Mouse (Mus musculus) fibroblast of lung, adult 2 months (primary cell): ENCODE results near the gene Lgals7.
"Not testable (repeated sequence)": the region's sequence is repeated elsewhere in the genome, so short reads cannot be mapped to it uniquely, and the experiment has no call there.

Source experiments
- DNase-seq: peaks from one replicate; pipeline ENCODE4 v3.0.0-alpha.2; 2011; ENCODE audit warnings: low read depth

The Lgals7 gene

DNA sequence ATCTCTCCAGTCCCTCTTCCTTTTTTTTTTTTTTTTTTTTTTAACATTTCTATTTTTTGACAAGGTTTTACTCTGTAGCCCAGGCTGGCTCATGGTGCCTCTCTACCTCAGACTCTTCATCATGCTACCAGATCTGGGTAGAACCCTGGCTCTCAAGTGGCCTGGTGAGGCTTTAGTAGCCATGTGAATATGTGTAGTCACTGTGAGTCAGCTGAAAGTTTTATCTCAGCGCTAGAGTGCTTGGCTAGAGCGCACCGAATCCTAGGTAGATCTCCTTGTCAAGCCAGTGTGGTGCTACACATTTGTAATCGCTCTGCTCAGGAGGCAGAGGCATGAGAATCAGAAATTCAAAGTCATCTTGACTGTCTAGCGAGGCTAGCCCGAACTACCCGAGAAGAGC, 13.5 kb downstream of the Lgals7 start:
- DNase-seq = no peak

DNA sequence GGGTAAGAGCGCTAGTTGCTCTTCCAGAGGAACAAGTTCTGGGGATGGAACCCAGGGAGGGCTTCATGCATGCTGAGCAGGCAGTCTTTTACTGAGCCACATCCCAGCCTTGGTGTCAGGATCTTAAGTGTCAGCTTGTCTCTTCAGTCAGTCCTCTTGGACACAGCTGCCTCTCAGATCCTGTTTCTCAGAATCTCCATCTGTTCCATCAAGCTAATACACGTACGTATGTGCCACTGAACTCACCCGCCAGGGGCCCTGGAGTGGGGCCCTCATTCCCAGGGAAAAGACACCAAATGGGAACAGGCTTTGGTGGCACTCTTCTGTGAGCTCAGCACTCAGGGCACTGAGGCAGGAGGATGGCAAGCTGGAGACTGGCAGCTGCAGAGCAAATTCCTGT, 14.2 kb downstream of the Lgals7 start:
- DNase-seq = no peak

DNA sequence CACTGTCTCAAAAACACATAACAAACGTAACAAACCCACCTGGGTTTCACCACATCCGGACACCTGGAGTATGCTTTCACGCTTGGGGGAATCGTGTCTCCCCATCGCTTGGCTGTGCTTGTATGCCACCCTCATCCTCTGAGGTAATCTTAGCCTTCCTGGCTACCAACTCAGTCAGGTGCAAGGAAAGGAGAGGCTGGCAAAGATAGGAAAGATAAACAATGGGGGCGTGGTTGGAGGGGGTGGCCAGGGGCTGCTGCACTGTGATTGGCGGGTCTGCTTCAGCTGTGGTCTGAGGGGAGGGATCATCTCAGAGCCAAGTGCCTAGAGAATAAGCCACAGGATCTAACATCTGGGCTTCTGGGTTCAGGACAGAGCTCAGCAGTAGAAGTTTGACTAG, 16.0 kb downstream of the Lgals7 start:
- DNase-seq = no peak

DNA sequence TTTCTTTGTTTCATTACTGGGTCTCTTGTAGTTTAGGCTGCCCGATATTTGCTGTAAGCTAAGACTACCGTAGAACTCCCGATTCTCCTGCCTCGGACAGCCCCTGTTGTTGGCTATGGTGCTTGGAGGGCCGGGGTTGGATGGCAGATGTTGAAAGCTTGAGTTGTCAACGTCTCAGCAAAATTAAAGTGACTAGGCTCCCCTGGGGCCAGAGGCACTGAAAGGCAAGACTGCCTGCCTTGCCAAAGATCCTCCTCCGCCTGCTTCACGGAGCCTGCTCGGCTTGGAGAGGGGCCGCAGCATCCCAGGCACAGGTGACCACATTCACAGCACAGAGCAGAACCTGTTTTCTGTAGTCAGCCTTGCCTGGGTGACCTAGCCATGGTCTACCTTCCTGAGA, 16.9 kb downstream of the Lgals7 start:
- no peak for DNase-seq

DNA sequence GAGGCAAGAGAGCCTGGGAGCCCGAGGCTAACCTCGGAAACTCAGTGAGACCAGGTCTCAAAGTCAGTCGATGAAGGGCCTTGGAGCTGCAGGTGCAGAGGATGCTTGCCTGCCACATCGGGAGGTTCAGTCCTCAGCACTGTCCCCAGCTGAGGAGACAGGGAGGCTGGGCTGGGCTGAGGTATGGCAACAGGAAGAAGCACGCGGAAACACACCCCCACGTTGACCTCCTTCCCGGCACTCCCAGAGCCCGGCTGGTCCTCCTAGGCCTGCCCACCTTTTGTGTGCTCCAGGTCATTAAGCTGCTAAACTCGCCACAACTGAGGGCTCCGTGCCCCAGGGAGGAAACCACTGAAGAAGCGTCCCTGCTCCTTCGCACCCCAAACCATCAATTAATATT, 17.5 kb downstream of the Lgals7 start, which contains the start of gene Capn12:
Gene Capn12 (plus strand): TSS at position 224 of the 400 bp plus-strand sequence.
- DNase-seq = no peak

DNA sequence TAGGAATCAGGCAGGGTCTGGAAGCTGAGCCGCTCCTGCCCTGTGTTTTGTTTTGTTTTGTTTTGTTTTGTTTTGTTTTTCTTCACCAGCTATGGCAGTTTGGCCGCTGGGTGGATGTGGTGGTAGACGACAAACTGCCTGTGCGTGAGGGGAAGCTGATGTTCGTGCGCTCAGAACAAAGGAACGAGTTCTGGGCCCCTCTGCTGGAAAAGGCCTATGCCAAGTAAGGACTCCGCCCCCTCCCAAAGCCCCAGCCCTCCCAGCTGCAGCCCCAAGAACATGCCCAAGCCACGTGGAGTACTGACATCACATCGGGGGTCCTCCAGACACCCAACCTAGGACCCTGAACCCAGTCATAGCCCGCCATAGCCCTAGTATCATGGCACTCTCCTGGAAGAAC, 19.4 kb downstream of the Lgals7 start:
- no peak for DNase-seq

DNA sequence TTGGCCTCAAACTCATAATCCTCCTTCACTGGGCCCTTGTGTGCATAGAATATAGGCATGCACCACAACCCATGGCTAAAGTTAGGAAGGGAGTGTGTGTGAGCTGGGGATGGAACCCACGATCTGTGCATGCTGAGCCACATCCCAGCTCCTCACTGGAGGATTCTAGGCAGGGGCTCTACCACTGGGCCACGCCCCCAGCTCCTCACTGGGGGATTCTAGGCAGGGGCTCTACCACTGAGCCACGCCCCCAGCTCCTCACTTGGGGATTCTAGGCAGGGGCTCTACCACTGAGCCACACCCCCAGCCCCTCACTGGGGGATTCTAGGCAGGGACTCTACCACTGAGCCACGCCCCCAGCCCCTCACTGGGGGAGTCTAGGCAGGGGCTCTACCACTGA, 20.1 kb downstream of the Lgals7 start:
- DNase-seq = not testable (repeated sequence)

DNA sequence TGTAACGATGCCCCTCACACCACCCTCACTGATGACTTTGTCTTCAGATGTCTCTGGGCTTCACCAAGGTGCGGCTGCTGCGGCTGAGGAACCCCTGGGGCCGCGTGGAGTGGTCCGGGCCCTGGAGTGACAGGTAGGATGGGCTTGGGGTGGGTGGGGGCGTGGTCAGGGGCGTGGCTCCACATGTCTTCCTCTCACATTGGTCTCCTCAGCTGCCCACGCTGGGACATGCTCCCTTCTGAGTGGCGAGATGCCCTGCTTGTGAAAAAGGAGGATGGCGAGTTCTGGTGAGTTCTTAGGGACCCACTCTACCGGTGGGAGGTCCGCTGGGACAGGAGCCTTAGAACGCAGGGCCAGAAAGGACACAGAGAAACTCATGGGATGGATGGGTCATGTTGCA, 22.8 kb downstream of the Lgals7 start:
- DNase-seq = no peak

DNA sequence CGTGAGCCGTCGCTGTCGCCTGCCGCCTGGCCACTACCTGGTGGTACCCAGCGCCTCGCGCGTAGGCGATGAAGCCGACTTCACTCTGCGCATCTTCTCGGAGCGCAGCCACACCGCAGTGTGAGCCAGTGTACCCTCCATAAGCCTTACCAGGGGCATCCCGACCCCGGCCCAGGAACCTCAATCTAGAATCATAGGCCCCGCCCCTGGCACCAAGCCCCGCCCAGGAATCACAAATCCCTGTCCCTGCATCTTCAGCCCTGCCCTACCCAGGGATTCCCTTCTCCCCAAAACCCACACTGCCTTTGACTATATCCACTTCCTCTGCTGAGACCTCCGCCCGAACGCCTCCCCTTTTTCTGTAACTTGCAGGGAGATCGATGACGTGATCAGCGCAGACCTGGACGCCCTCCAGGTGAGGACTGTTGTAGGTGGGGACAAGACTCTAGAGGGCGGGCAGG, 25.1 kb downstream of the Lgals7 start:
- no peak for DNase-seq

DNA sequence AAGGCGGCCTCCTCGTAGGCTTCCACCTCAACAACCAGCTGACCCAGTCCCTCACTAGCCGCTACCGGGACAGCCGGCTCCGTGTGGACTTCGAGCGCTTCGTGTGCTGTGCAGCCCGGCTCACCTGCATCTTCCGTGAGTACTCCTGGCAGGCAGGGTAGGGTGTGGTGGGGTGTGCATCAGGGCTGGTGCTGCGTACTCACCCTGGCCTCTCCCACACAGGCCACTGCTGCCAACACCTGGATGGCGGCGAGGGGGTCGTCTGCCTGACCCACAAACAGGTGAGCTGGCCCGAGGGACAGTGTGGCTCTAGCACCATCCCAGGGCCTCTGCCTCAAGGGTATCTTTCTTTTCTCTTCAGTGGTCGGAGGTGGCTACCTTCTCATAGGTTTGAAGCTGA, 28.9 kb downstream of the Lgals7 start:
- no peak for DNase-seq

DNA sequence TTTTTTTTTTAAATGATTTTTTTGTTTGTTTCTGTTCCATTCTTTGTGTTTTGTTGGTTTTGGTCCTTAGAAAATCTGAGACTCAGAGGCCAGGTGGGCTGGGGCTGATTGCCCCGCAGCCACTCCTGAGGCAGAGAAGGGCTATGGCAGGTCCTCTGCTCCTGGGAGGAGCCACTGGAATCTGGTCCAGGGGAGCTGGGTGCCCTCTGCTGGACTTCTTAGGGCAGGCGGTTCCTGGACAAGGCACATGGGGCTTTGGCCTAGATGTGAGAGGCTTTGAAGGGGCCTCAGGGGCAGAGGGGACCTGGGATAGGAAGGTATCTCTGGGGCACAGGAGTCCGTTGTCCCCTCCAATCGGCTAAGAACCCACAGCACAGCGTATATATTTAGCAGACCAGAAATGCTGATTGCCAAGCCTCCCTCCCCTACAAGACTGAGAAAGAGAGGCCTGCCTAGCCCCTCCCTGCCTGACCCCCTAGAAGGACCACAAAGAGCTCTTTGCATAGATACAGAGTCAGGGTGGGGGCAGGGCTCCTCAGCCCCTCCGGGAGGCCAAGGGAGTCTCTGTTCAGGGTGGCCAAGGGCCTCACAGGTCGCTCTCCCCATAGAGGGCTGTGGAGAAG, 30.1 kb downstream of the Lgals7 start:
- no peak for DNase-seq

DNA sequence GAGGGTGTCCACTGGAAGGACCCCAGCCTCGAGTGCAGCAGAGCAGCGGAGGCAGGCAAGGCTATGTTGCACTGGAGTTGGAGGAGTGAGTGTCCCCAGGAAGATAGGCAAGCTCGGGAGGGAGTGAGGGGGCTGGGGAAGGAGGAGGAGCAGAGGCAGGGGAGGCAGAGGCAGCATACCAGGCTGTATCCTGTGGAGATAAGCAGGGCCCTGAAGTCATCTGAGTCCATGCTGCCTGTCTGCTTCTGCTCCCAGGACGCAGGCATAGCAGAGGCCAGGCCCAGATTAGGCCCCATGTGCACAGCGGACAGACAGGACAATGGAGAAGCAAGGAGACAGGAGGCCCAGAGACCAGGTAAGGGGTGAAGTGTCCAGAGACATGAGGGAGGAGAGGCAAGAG, 31.3 kb downstream of the Lgals7 start:
- DNase-seq = no peak

DNA sequence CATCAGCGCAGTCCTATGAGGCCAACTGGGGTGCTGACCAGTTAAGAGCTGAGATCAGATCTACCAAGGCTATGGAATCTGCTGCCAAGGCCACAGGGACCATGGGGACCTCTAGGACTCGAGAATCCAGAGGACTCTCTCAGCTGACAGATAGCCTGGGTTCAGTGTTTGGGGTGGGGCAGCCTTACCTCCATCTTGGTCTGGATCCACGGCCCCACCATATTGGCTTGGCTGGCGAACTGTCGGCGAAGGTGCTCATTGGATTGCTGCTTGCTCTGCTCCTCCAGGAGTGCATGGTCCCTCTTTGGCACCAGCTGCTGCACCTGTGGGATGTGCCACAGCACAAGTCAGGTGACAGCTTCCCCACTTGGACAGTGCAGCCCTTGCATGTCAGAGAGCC, 34.0 kb downstream of the Lgals7 start:
- no peak for DNase-seq

DNA sequence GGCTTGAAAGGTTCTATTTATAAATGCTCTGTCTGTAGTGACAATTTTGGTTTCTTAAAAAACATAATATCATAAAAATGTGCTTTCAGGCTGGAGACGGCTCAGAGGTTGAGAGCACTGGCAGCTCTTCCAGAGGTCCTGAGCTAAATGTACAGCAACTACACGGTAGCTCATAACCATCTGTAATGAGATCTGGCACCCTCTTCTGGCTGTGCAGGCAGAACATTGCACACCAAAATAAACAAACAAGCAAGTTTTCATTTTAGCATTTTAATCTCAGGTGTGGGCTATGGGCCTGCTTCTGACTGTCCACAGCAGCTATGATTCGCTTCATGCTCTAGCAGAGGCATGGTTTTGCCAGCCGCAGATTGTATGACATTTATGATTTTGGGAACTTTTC, 36.3 kb downstream of the Lgals7 start:
- no peak for DNase-seq

DNA sequence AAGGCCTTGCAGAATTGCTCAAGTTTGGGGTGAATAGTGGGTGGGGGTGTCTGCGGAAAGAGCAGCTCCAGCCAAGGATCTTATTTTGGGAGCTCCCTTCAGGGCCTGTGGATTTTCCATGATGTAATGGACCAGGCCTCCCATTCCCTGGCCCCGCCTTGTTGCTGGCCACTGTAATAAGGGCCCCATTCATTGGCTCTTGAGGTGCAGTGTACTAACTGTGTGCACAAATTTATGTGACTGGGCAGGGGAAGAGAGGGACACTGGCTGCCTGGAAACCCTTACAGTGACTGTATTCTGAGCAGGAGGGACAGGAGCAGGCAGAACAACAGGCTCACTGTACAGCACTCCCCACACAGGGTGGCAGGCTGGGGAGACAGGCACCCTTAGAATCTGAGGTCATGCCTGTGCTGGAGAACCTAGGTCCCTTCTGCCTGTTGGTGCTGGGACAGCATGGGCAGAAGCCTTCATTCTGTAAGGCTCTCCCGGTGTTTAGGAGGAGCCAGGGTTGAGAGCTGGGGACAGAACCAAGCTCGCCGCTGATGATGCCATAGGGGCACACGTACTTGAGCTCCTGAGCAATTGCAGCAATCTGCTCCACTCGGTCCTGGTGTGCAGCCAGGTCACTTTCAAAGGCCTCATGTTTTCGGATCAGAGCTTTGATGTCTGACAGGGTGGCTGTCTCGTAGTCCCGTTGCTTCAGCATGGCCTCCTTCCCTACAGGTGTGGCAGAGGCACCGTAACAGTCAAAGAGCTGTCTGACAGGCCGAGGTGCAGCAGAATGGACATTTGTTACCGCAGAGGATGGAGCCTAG, 37.9 kb downstream of the Lgals7 start:
- peak; percentile 86 for DNase-seq

DNA sequence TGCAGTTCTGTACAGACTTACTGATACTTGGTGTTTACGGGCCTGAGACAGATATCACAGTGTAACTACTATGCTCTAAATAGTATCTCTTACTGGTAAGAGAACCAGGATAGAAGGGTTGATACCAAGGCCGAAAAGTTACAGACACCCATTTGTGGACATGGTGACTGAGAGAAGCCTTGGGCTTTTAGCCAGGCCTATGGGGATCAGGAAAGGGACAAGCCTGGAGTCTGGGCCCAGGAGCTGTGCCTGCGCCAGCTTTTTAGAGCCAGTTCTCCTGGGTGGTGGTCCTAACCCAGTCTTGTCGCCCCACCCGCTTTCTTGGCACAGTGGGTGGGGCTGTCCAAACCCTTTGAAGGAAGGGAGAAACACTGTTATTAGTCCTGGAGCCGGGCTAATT, 38.5 kb downstream of the Lgals7 start:
- DNase-seq = no peak

DNA sequence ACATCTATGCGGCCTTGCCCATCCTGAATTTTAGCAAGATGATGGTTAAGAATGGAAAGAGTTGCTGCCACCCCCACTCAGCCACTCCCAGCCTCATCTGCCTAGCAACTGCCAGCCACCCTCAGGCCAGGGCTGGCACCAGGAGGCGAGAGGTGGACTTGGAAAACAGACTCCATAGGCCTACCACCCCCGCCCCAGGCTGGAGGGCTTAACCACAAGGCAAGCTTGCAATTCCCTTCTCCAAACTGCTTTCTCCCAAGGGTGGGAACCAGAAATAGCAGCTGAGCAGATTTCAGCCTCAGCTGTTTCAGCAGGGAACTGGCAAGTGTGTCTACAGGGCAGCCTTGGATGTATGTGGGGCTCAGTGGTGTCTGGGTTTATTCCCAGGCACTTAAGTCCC, 39.2 kb downstream of the Lgals7 start:
- peak; percentile 69 for DNase-seq

DNA sequence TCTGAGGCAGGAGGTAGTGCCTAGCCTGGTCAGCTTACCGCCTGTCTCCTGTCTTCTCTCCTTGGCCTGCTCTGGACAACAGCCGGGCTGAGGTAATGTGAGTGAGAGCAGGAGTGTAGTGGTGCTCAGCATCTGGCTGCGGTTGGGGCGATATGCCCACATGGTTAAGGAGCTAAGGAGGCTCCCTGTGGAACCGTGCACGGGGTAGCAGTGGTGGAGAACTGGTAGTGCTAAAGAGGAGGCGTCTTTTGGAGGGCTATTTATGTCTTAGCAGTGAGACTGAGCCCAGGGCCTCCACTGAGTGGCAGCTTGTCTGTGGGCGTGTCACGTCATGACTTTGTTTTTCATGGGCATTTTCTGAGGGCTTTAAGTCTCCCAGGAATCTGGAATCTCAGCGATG, 40.1 kb downstream of the Lgals7 start:
- DNase-seq = no peak

DNA sequence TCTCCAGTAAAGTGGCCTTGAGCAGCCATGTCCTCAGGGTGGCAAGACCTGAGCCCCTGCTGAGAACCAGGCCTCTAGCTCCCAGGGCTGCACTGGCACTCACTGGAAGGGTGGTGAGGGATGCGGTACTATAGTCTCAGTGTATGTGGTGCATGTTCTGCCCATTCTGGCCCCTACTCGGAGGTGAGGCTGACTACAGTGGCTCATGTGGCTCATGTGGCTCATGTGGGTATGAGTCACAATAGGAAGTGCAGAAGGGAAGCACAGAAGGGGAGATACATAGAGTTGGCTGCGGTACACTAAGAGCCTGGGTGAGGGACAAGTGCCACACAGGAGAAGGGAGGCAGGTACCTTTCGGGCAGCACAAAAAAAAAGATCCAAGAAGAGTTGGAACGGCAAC, 43.5 kb downstream of the Lgals7 start:
- no peak for DNase-seq

DNA sequence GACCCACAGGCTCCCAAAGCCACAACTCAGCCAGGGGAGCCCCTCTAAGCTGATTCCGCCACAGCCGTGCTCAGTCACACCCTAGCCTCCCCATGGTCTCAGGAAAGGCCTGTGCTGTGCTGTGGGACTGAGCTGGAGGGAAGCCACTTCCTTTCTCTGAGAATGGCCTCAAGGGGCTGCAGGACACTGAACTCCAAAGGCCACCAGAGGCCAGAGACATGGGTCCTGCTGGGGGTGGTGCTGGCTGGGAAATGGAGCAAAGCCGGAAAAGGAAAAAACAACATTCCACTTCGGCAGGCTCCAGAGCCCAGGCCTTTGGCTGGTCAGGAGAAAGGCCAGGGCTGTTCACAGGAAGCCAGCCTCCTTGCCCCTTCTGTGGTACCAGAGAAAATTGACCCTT, 48.0 kb downstream of the Lgals7 start:
- DNase-seq = no peak

DNA sequence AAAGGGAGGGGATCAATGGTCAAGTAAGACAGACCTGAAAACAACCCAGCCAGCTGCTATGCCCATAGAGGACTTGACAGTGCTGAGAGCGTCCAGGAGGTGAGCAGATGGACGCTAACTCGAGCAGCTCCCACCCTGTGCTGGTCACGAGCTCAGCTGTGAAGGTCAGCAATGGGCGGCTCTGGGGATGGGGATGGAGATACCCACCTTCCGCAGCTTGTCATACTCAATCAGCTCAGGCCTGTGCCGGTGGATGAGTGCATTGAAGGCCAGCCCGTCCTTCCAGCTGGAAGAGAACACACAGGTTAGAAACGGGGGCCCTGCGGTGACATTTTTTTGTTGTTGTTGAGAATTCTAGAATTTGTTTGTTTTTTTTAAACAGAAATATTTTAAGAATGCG, 49.5 kb downstream of the Lgals7 start:
- DNase-seq = no peak
